Mouse (Mus musculus): Measurements from ENCODE around the gene Hsd17b11.

DNA sequence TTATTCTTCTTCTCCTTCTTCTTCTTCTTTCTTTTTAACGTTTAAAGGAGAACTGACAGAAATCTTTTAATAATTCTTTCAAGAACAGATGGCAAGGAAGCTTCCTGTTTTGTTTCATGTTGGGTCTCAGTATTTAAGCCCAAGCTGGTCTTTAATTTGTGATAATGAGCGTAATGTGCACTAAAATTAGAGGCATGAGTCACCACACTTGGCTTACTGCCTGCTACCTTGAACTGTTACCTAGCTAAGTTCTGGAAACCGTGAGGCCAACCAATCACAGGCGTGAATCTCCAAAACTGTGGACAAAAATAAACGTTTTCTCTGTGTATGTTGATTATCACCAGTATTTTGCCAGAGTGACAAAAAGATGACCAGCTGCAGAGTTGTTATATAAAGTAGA lies 23.0 kb downstream of the Hsd17b11 start:
- no peak for TF ChIP-seq EP300 (optimal IDR thresholded peaks at IDR 0.05)
- no peak for TF ChIP-seq CTCF (IDR thresholded peaks at IDR 0.05; ENCODE audit: low read depth)

Data from stomach, postnatal 0 days (tissue).